Mouse (Mus musculus): ENCODE data around the gene Ahrr.
A peak's percentile ranks its signal among the peaks of the same experiment; 100 is the strongest.

Ahrr gene

DNA sequence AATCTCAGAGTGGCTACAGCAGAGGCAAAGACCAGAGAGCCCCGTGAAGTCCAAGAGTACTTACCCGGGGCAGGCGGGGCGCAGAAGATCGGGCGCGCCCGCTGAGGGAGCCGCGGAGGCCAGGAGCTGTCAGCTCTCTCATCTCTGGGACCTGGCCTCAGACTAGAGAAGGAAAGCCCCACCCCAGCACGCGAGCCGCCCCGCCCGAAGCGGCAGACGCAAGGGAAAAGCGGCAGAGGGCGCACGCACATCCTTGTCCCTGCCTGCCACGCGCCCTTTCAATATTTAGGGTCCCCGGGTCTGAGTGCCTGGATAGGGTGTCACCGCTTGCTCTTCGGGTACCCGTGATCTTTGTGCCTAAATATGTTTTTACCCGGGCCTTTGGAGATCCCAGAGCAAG, at the start of gene Ahrr:
Ahrr (minus strand) TSS at position 165 of the 400 bp plus-strand sequence.
- peak; percentile 62 to 70 for DNase-seq

DNA sequence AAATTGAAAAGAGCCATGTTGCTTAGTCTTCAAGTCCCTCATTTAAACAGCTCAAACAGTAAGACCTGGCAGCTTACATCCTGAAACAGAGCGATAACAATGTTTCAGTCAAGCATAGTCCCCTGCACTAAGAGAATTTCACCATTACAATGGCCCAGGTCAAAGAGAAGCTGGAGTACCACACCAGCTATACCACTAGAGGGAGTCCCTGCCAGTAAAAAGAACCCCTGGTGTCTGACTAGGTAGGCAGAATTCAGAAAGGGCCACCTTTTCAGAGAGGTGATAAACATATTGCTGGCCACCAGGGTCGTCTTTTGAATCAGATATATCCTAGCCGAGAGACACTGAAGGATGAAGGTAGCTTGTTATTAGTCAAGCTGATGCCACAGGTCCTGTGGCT, 48.9 kb upstream of the Ahrr start:
- peak in 1 of 2 experiments; percentile 50 for DNase-seq

DNA sequence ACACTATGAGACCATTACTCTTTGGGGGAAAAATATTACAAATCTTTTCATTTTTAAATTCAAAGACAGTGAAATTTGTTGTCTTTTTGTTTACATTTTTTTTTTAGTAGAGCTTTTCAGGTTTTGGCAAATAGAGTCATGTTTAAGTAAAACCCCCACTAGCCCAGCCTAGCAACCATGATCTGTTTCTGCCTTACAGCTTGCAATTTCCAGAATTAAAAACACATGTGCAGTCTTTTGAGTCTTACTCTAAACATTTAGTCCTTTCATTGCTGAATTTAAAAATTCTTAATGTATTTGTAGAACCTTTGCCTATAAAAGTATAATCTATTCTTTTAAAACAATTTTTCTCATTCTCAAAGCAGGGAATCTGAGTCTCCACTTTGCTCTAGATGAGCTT, 37.2 kb upstream of the Ahrr start:
- no peak for DNase-seq

DNA sequence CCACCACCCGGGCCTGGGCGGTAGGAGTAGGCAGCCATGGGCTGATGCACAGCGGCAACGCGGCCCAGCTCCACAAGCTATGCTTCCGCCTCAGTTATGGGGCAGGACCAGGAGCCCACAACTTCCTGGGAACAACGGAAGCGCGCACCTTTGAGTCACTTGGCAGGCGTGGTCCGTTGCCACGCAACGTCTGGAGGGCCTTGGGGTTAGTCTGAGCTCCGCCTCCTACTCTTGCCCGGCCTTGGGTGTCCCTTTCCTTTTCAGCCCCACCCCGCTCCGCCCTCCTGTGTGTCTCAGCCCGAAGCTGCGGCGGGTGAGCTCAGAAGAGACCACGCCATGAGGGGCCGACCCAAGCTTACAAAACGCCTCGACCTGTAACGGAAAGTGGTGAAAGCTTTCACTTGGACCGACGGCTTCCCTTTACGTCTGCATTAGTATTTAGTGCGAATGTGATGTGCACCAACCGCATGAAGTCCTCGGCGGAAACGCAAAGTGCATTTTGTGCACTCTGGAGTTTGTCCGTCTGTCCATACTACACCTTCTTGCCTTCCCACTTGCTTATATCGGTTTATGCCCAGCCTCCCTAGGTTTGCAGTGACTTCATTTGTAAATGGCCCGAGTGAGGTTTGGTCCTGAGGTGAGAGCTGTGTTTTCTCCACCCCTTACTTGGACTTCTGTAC, 25.2 kb upstream of the Ahrr start, which contains the start of gene Pdcd6:
Pdcd6 (minus strand) TSS at position 411 of the 680 bp plus-strand sequence.
- peak; percentile 95 to 97 for DNase-seq

DNA sequence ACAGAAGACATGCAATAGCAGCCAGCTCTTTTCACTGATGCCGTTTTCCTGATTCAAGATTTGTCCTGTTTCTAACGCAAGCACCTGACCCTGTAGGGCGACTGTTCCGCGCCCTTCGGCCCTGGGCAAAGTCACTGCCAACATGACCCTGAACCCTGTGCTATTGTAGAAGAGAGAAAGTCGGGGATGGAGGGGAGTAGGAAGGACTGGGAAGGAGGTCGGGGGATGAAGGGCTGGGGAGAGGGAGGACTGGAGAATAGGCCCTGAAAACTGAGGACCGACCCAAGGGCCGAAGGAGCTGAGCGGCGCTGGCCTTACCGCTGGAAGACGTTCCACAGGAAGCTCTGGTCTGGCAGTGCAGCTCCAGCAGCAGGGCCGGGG, 24.6 kb upstream of the Ahrr start:
- DNase-seq, result no peak

DNA sequence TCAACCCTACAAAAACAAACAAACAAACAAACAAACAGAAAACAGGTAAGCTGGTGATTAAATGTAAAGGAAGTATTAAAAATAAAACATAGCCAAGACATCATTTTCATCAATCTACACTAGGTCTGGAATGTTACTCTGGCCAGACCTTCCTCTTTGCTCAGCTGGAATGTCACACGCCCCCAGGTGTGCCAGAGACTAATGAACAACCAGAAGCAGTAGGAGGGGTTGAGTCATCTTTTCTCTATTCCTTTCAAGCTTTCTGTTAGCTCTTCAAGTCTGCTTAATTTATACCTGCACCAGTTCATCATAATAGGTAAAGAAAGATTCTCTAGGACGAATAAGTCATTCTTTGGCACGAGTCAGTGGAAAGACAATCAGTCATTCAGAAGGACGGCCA, 24.3 kb upstream of the Ahrr start:
- DNase-seq, result no peak

DNA sequence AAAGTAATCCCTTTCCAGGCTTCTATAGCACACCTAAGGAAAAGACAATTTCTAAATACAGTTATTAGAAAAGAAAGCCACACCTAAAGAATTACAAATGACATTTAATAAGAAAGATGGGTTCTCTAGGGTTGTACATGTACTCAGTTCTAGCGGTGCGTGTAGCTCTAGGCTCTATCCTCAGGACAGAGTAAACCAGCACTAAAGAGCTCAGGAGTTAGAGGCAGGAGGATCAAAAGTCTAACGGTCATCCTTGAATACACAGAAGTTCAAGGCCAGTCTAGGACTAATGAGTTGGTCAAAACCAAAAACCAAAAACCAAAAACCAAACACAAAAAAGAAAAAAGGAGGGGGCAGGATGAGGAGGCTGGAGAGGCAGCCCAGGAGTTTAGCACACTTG, 22.5 kb upstream of the Ahrr start:
- DNase-seq, result no peak

DNA sequence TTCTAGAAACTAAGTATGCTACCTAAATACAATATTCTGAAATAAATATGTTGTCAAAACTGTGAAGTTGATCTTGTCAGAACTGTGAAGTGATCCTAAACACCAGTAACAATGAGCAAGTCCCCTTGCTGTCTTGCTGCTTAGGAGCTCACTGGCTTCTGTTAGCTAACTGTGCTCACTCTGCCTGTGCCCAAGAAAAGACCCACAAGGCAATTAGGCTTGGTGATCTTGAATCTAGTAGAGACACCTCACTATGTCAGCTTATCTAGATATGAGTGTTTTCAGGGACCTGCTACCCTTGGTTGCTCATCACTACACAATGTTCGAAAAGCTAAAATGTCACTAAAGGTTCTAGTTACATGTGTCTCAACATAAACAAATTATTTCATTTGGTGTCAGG, 13.6 kb upstream of the Ahrr start:
- no peak for DNase-seq

DNA sequence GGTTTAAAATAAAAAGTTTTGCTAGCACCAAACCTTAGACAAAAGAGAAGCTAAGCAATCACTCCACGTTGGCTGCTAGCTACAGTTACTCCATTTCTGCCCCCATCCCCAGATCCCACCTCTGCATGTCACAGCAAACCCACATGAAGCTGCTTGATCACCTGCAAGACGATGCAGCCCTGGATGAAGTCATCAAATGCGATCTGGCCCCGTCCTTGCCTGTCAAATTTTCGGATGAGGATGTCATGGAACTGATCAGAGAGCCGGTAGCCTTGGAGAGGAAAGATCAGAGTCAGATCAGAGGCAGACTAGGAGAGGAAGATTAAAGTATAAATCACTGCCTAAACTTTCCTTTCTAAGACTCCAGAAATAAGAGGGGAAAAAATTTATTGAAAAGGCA, 13.2 kb upstream of the Ahrr start:
- DNase-seq, result no peak

DNA sequence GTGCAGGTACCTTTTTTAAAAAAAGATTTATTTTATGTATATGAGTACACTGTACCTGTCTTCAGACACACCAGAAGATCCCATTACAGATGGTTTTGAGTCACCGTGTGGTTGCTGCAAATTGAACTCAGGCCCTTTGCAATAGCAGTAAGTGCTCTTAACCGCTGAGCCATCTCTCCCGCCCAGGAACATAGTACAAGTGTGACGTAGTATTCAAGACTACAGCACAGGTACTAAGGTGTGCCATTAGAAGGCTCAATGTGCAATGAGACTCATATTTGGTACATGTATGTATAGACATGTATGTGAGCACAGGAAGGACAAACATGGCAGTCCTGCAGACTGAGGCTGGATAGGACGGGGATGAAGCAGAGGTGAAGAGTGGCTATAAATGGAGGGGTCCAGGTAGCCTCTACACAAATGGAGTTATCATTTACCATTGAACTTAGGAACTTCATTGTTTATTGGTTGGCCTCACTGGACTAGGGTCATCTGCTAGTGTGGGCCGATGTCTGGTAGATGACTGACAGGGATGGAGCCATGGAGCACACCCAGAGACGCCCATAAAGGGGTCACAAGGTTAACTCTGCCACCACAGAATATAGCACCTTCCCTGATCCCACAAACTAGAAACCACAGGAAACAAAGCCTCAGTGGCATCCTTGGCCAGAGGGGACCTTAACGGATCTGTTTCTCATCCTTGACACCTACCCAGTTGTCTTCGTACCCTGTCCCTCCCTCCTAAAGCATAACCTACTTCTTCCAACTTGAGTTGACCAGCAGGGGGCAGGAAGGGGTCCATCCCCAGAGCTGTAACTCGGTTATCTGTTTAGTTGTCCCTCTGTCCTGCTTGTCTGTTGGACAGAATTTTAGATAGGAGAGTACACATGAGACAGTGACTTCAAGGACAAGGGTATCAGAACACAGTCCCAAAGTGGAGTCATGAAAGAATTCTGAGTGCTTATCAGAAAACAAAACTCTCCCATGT, 10.2 kb upstream of the Ahrr start:
- DNase-seq, result no peak

DNA sequence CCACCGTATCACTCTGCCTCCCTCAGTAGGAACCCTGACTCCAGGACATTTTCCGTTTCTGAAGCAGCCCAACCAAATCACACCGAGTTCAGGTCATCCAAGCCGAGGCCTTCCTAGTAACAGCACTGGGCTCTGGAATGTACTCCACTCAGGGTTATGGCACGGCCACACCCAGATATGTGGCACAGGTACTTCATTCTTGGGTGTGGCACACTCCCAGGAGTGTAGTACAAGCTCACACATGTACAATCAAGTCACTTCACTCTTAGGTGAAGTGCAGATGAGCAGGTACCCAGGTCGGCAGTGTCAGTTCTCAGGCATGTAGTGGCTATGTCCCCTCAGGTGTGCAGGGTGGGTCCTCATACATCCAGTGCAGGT, 9.5 kb upstream of the Ahrr start:
- peak in 1 of 2 experiments; percentile 34 for DNase-seq

DNA sequence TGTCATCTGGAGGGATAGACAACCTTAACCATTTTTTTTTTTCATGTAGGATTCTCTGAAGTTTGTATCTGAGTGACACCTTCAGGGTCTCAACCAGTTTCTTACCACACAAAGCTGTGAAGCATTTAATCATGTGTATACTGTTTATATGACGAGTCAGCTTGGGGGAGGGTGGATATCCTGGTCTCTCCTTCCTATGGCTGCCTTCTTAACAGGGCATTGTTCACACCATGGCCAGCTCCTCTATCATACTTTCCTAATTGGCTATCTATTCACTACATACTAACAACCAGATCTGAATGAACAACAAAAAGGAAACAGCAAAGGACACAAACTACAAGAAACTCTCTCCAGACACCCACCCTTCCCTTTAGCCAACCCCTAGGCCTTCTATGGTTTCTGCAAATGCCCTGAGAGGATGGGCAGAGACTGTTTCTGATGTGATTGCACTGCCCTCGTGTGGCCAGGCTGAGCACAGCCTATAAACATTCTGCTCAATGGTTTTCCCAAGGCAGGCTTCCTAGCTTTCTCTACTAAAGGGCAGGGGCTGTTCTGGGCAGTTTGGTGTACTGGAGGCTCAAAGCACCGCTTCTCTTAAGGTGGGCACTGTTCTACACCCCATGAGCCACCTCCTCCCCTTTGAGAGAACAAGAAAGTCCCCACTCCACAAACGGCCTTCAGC, 8.9 kb upstream of the Ahrr start:
- DNase-seq, result peak; percentile 66 to 78

DNA sequence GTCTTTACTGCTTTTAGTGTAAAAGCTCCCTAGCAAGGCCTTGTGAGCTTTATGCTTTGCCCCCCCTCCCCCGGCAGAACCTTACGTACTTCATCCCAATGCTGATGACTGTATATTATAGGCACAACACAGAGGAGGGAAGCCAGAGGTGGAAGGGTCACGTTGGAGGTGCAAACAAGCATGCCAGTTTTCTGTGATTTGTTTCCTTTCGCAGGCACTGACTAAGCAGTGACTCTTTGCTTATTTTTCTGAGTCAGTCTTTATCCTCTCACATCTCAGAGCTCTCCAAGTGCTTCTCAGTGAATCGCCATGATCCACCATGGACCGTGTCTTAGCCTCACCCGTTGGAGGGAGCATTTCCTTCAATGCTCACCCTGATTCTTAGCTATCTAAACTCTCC, 4.2 kb upstream of the Ahrr start:
- no peak for DNase-seq

DNA sequence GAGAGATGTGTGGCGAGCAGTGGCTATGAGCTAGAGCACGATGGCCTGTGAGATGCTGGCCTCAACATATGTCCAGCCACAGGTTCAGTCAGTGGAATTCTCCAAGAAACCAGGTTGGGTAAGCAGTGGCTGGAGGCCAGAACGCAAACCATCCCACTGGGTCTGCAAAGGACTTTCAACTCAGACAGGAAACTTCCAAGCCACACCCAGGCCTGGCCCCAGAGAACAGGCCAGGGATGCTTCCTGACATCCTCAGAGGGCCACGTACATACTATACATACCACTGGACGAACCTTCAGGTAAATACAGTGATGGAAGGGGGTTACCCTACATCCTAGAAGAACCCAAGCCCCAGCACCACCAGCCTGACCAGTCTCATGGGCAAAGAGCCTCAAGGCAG, 2.5 kb downstream of the Ahrr start:
- DNase-seq, result no peak

DNA sequence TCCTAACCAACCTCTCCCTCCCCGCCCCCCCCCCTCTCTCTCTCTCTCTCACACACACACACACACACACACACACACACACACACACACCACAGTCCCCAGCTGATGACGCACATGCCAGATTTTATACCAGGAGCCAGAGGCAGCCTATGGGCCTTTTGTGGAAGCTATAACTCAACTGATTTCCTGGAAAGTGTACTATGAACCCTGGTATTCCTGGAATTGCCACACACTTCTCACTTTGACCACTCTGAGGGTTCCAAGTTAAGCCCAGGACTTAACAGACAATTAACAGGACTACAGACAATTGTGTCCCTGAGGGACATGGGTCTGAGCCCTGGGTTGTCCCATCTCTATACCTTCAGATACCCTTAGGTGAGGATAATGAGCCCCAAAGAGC, 9.8 kb downstream of the Ahrr start:
- no peak for DNase-seq

DNA sequence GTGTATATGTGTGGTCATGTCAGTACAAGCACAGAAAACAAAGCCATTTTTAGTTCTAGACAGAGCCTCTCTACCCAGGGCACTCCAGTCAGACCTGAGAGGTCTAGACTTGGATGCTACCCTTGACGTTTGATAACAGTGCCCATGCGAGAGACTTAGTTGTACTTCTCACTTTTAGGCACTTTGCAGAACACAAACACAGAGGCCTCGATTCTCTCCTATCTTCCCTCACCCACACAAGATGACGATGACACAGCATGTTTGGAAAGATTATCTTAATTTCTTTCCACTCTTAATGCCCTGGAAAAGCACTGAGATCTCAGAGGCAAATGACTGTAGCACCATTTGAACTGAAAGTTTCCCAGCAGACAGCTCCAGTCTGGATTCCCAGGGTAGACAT, 16.4 kb downstream of the Ahrr start:
- DNase-seq, result no peak

DNA sequence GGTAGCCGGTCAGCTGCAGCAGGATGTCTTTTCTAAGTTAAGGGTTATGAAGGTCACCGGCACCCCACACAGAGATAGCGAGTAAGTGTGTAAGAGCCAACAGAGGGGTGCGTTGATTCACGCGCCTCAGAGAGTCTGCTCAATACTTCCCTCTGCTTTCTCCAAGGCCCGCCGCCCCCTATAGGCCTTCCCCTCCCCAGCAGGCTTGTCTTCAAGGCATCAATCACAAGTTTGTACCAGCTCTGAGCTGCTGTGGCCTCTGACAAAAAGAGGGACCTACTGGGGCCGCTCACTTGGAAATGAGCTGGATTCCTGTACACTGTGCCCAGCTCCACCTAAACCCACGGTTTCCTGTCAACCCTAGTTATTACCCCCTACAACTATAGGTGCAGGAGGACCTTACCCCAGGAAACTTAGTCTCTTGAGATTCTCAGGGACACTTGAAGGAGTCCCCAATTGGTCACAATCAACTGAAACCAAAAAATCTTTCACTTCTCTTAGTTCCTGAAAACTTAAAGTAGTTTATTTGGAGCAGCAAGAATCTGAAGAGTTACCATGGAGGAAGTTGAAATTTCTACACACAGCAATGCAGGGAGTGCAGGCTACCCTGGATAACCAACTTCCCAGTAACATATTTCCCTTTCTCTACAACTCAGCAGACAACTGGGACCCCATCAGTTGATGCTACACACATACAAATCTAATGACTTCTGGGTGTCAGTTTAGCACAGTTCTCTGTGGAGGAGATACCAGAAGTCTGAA, 31.7 kb downstream of the Ahrr start:
- peak; percentile 64 to 70 for DNase-seq

DNA sequence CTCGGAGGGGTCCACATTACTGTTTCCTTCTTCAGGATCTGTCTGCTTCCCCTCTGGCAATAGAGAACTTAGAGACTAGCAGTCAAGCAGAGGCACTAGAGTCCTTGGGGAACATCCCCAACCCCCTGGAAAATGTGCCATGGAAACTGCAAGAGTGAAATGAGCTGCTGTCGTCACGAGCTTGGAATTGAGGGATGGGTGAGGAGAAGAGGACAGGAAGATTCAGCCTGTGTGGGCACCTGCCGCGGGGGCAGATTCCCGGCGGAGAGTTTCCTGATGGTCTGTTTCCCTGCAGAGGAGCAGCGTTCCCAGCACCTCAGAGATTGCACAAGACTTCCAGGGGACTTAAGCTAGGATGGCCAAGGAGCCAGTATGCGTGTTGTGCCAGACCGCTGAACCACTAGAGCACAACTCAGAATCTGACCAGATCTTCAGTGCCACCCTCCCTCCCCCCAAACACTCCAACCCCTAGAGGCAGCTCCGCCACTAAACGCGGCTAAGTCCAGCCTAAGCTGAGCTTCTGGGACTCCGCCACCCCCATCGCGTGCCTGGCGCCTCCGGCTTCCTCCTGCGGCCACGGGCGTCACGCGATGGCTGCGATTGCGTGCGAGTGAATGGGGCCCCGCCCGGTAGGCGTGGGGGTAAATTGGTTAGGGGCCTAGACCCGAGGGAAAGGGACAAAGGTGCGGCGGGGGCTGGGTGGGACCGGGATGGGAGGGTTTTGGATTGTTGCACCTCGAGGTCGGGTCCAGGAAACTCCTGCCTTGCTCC, 32.5 kb downstream of the Ahrr start:
- peak; percentile 82 to 83 for DNase-seq

DNA sequence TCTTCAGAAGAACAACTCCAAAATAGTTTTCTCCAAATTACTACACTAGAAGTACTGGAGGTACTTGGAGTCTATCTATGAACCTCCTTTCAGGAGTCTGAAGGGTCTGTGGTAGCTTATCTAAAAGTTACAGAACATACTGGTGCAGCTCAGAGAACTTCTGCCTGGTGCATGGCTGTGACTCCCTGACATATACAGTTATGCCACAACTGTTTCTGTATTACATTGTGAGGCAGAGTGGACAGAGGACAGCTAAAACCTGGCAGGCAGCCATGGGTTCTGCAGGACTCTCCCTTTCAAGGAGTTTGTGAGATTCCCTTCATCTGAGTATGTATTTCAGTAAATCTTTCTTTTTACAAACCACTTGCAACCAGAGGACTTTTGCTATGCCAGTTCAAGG, 45.6 kb downstream of the Ahrr start:
- no peak for DNase-seq

DNA sequence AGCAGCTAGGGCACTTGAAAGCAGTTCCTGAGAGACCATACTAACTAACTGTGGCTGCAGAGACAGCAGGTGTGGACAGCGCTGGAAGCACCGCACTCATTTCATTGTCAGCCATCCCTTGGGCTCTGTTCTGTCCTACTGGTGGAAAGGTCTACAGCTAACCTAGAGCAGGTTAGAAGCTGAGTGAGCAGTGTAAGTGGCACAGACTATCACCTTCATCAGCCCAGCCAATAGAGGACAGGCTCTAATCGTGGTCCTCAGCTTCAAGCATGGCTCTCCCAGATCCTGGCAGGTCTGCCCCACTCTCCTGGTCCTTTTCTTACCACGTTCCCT, 46.3 kb downstream of the Ahrr start:
- DNase-seq, result no peak

DNA sequence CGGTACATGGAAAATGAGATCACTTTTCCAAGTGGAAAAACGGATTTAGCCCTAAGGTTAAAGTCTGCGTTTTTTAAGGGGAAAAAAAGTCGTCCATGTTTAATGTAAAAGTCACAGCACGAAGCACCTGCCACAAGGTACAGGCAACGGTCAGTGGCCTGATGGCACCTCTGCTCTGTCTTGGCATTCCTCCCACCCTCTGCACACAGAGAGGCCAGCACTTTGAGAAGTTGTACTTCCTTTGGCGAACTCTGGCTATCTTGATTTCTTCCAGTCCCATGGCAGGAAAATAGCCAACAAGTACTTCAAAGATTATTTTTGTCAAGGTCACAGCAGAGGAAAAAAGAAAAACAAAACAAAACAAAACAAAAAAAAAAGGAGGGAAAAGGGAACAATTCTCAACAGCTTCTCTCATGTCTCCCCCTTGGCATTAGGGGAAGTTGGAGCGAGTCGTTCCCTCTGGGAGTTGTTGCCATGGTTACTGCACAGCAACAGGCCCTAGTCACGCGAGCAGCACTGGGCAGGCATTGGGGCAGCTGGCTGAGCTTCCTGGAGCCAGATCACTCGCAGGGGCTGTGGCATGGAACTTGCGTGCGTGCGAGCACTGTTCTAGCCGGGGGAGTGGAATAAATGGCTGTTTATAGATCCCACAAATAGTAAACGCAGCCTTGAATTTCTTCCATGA, 46.8 kb downstream of the Ahrr start:
- peak; percentile 65 to 82 for DNase-seq

DNA sequence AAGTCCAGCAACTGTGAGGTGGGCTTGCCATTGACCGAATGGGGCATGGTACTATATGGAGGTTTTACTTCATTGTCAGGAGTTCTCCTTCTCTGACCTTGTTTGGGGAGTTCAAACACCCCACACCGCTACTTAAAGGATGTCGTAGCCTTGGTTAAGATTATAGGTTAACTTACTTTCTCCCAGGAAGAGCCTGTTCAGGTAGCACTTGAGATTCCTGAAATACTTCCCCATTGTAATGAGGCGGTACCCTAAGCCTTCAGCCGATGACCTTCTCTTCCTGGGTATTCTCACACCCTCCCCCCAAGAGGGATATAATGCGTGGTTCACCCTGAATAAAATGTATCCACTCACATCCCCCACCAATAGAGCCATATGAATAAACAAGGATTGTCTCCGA, 54.6 kb downstream of the Ahrr start:
- no peak for DNase-seq
